Mouse (Mus musculus) lung, postnatal 0 days (tissue): Measurements from ENCODE around the gene Josd2. TPM values are rescaled to one million over a fixed set of nuclear protein-coding genes. Genes with fewer than 3 reads are reported as not detected.

Experiments used
- ATAC-seq: fragments of 200-750 bp; cut with Nextera tagmentation; 2 replicates; pipeline ENCODE4 v1.8.0; 2017; ENCODE audit warnings: moderate library complexity
- DNase-seq: peaks from one replicate; pipeline ENCODE4 v3.0.0-alpha.2; 2016; ENCODE audit warnings: low spot score
- H3K27ac ChIP-seq: fragments of 300-500 bp; sonication (generic); 2 replicates; pipeline ENCODE4 v1.5.1; 2014; ENCODE audit warnings: antibody characterized with exemption, mild to moderate bottlenecking, low read length, mixed read lengths
- H3K27me3 ChIP-seq: fragments of 300-500 bp; sonication (generic); replicated peaks from 2 replicates; pipeline ENCODE4 v1.6.1; 2014; ENCODE audit warnings: low read length, mixed read lengths; ENCODE audit not compliant: insufficient read depth
- H3K36me3 ChIP-seq: fragments of 300-500 bp; sonication (generic); 2 replicates; pipeline ENCODE4 v1.6.1; 2014; ENCODE audit warnings: low read length, mixed read lengths; ENCODE audit not compliant: insufficient read depth
- H3K4me1 ChIP-seq: fragments of 300-500 bp; sonication (generic); 2 replicates; pipeline ENCODE4 v1.6.1; 2014; ENCODE audit warnings: antibody characterized with exemption, low read depth, low read length, mixed read lengths; ENCODE audit not compliant: insufficient read depth
- H3K4me2 ChIP-seq: fragments of 300-500 bp; sonication (generic); replicated peaks from 2 replicates; pipeline ENCODE4 v1.6.1; 2014; ENCODE audit warnings: low read depth, mild to moderate bottlenecking, low read length, moderate library complexity, mixed read lengths
- H3K4me3 ChIP-seq: fragments of 300-500 bp; sonication (generic); 2 replicates; pipeline ENCODE4 v1.5.1; 2014; ENCODE audit warnings: low read depth, low read length
- H3K9ac ChIP-seq: fragments of 300-500 bp; sonication (generic); replicated peaks from 2 replicates; pipeline ENCODE4 v1.6.1; 2014; ENCODE audit warnings: low read depth, mild to moderate bottlenecking
- H3K9me3 ChIP-seq: fragments of 300-500 bp; sonication (generic); 2 replicates; pipeline ENCODE4 v1.6.1; 2016; ENCODE audit warnings: low read length, mixed read lengths
- CTCF ChIP-seq: IDR thresholded peaks from 2 replicates; pipeline ENCODE4 v1.5.1; 2016; ENCODE audit warnings: antibody characterized with exemption, mild to moderate bottlenecking
- EP300 ChIP-seq: IDR thresholded peaks from 2 replicates; pipeline ENCODE4 v1.6.1; 2016; ENCODE audit warnings: antibody characterized with exemption, mild to moderate bottlenecking, control low read depth
- WGBS: fragments of 180-500 bp; shearing (Covaris S2); extraction: QIAGEN DNeasy Blood & Tissue Kit; methylation state at CpG from one replicate; pipeline ENCODE4 v1.1.7; 2014; 5-methylcytosine and 5-hydroxymethylcytosine counted together
- polyA plus RNA-seq: library from polyadenylated mRNA; unstranded; fragments of >200 nt; fragmentation: Nextera tagmentation; extraction: Ambion mirVana; gene quantifications from 2 replicates; pipeline ENCODE4 v1.2.1, GENCODE M21; 2015

Josd2 gene
- polyA plus RNA-seq, 1 experiment from 2014 or later, result 93.7 TPM

GRCm38 (mm10) chr7:44444886-44445527 lies 22.8 kb upstream of the Josd2 start:
- WGBS, result 18% methylated on average over 25 of the region's 29 CpGs
- Histone ChIP-seq H3K4me2 (no peak overlapping the region), H3K4me1 (no peaks in the 10 kb centered on the region), H3K9me3 (no peaks in the 10 kb centered on the region), H3K27ac (no peak overlapping the region), H3K36me3 (no peaks in the 10 kb centered on the region), H3K4me3 (no peak overlapping the region), H3K9ac (no peak overlapping the region), H3K27me3 (peaks cover 44% of the 10 kb centered on the region)
- DNase-seq (no peak), ATAC-seq (no peak)
- TF ChIP-seq CTCF (no peak), EP300 (no peak)

GRCm38 (mm10) chr7:44445528-44445923 lies 22.3 kb upstream of the Josd2 start:
- DNase-seq (no peak), ATAC-seq (no peak)
- peaks cover 40% of the 10 kb centered on the region for H3K27me3 ChIP-seq
- no peaks in the 10 kb centered on the region for H3K4me1 ChIP-seq
- H3K4me2 ChIP-seq, result no peak overlapping the region
- TF ChIP-seq CTCF (no peak), EP300 (no peak)
- H3K27ac ChIP-seq, result no peak overlapping the region
- H3K36me3 ChIP-seq, result no peaks in the 10 kb centered on the region
- WGBS, result 19% methylated on average over 7 of the region's 7 CpGs
- no peak overlapping the region for H3K4me3 ChIP-seq
- no peak overlapping the region for H3K9ac ChIP-seq
- no peaks in the 10 kb centered on the region for H3K9me3 ChIP-seq

- no peak overlapping the region for H3K27ac ChIP-seq
- no peak overlapping the region for H3K4me3 ChIP-seq
- H3K4me2 ChIP-seq, result no peak overlapping the region
- TF ChIP-seq CTCF (no peak), EP300 (no peak)
- H3K9me3 ChIP-seq, result no peaks in the 10 kb centered on the region
- WGBS, result 37% methylated on average over 12 of the region's 12 CpGs
- DNase-seq, result no peak
- no peak overlapping the region for H3K9ac ChIP-seq
- no peak for ATAC-seq
- no peaks in the 10 kb centered on the region for H3K4me1 ChIP-seq
- peaks cover 32% of the 10 kb centered on the region for H3K27me3 ChIP-seq
- no peaks in the 10 kb centered on the region for H3K36me3 ChIP-seq
These were observed 21.5 kb upstream of the Josd2 start for GRCm38 (mm10) chr7:44446070-44446855.

- H3K4me1 ChIP-seq, result no peaks in the 10 kb centered on the region
- H3K36me3 ChIP-seq, result no peaks in the 10 kb centered on the region
- no peak overlapping the region for H3K4me2 ChIP-seq
- TF ChIP-seq CTCF (no peak), EP300 (no peak)
- peak; percentile 67 for ATAC-seq
- peak; percentile 48 for DNase-seq
- no peak overlapping the region for H3K9ac ChIP-seq
- H3K9me3 ChIP-seq, result no peaks in the 10 kb centered on the region
- H3K27ac ChIP-seq, result no peak overlapping the region
- H3K27me3 ChIP-seq, result no peaks in the 10 kb centered on the region
- no peak overlapping the region for H3K4me3 ChIP-seq
- WGBS, result 6% methylated on average over 3 of the region's 3 CpGs
These were observed 14.5 kb upstream of the Josd2 start for GRCm38 (mm10) chr7:44453256-44453655.

GRCm38 (mm10) chr7:44456302-44456701 lies 11.5 kb upstream of the Josd2 start:
- ATAC-seq (no peak), DNase-seq (no peak)
- H3K9me3 ChIP-seq, result no peaks in the 10 kb centered on the region
- no peak overlapping the region for H3K9ac ChIP-seq
- no peaks in the 10 kb centered on the region for H3K4me1 ChIP-seq
- no peak overlapping the region for H3K27ac ChIP-seq
- H3K4me2 ChIP-seq, result no peak overlapping the region
- H3K4me3 ChIP-seq, result no peak overlapping the region
- peaks cover 11% of the 10 kb centered on the region for H3K27me3 ChIP-seq
- H3K36me3 ChIP-seq, result no peaks in the 10 kb centered on the region
- WGBS, result 57% methylated on average over 1 of the region's 1 CpGs
- TF ChIP-seq EP300 (no peak), CTCF (no peak)

GRCm38 (mm10) chr7:44460067-44460466 lies 7.7 kb upstream of the Josd2 start:
- Histone ChIP-seq H3K27me3 (peaks cover 34% of the 10 kb centered on the region), H3K4me1 (no peaks in the 10 kb centered on the region), H3K9me3 (no peaks in the 10 kb centered on the region), H3K4me2 (no peak overlapping the region), H3K4me3 (no peak overlapping the region), H3K36me3 (no peaks in the 10 kb centered on the region), H3K27ac (no peak overlapping the region), H3K9ac (no peak overlapping the region)
- 69% methylated on average over 6 of the region's 6 CpGs for WGBS
- TF ChIP-seq CTCF (no peak), EP300 (no peak)
- DNase-seq (no peak), ATAC-seq (no peak)
